Mouse (Mus musculus): ENCODE results near the gene Timm50.

Gene Timm50

GRCm38 (mm10) chr7:28268042-28268531 is 43.8 kb downstream of the Timm50 start:
- no peak for DNase-seq (ENCODE audit: low spot score)

GRCm38 (mm10) chr7:28267129-28268041 is 44.5 kb downstream of the Timm50 start, which contains the start of gene Eid2:
TSS of gene Eid2 (plus strand) at chr7:28267881.
- no peak for DNase-seq (ENCODE audit: low spot score)

- DNase-seq (ENCODE audit: low spot score), result no peak
Measured at GRCm38 (mm10) chr7:28265391-28265790, 46.5 kb downstream of the Timm50 start.

- DNase-seq (ENCODE audit: low spot score), result peak; percentile 58
Measured at GRCm38 (mm10) chr7:28263786-28264185, 48.1 kb downstream of the Timm50 start.

GRCm38 (mm10) chr7:28262861-28263260 is 49.0 kb downstream of the Timm50 start:
- no peak for DNase-seq (ENCODE audit: low spot score)

Measured in c-Kit-positive CD71-positive TER-119-positive erythroid progenitor cells, embryonic 14.5 days (primary cell).